Mouse (Mus musculus): ENCODE results near the gene Ifrd2. TPM values are rescaled to one million over a fixed set of nuclear protein-coding genes. Genes with fewer than 3 reads are reported as not detected.

Ifrd2 gene
- polyA plus RNA-seq, 1 experiment from 2014 or later = 45.9 TPM

- Histone ChIP-seq H3K4me1 (peaks cover 20% of the 10 kb centered on the region), H3K36me3 (peaks cover 74% of the 10 kb centered on the region), H3K9ac (no peak overlapping the region), H3K9me3 (no peaks in the 10 kb centered on the region), H3K4me2 (no peak overlapping the region), H3K27me3 (no peaks in the 10 kb centered on the region), H3K4me3 (no peak overlapping the region), H3K27ac (peak overlapping the region; percentile 61)
- 0 out of 2 replicates have a peak, but pooled peaks have one; percentile 12 for ATAC-seq (ENCODE audit: insufficient number of reproducible peaks, low FRiP score, low TSS enrichment, low read depth)
- WGBS = 49% methylated on average over 13 of the region's 13 CpGs
Observed at GRCm38 (mm10) chr9:107618778-107619545, 31.5 kb downstream of the Ifrd2 start.

GRCm38 (mm10) chr9:107619546-107619879 is 32.1 kb downstream of the Ifrd2 start:
- 75% methylated on average over 13 of the region's 13 CpGs for WGBS
- Histone ChIP-seq H3K4me2 (no peak overlapping the region), H3K4me1 (peaks cover 23% of the 10 kb centered on the region), H3K9me3 (no peaks in the 10 kb centered on the region), H3K27ac (0 out of 2 replicates have a peak overlapping the region, but pooled peaks have one; percentile 61), H3K27me3 (no peaks in the 10 kb centered on the region), H3K9ac (no peak overlapping the region), H3K36me3 (peaks cover 74% of the 10 kb centered on the region), H3K4me3 (no peak overlapping the region)
- ATAC-seq (ENCODE audit: insufficient number of reproducible peaks, low FRiP score, low TSS enrichment, low read depth) = no peak

GRCm38 (mm10) chr9:107620954-107621353 is 33.5 kb downstream of the Ifrd2 start:
- no peaks in the 10 kb centered on the region for H3K27me3 ChIP-seq
- no peak overlapping the region for H3K4me3 ChIP-seq
- H3K36me3 ChIP-seq = peaks cover 73% of the 10 kb centered on the region
- H3K27ac ChIP-seq = no peak overlapping the region
- peaks cover 27% of the 10 kb centered on the region for H3K4me1 ChIP-seq
- H3K9me3 ChIP-seq = no peaks in the 10 kb centered on the region
- H3K4me2 ChIP-seq = no peak overlapping the region
- no peak overlapping the region for H3K9ac ChIP-seq
- no peak for ATAC-seq (ENCODE audit: insufficient number of reproducible peaks, low FRiP score, low TSS enrichment, low read depth)

GRCm38 (mm10) chr9:107624539-107624938 is 37.1 kb downstream of the Ifrd2 start:
- WGBS = 67% methylated on average over 5 of the region's 5 CpGs
- Histone ChIP-seq H3K4me2 (no peak overlapping the region), H3K36me3 (peaks cover 45% of the 10 kb centered on the region), H3K27ac (peak overlapping the region; percentile 89), H3K9ac (no peak overlapping the region), H3K9me3 (no peaks in the 10 kb centered on the region), H3K4me3 (no peak overlapping the region), H3K27me3 (no peaks in the 10 kb centered on the region), H3K4me1 (peaks cover 49% of the 10 kb centered on the region)
- ATAC-seq (ENCODE audit: insufficient number of reproducible peaks, low FRiP score, low TSS enrichment, low read depth) = no peak

GRCm38 (mm10) chr9:107624951-107625350 is 37.5 kb downstream of the Ifrd2 start:
- peaks cover 44% of the 10 kb centered on the region for H3K36me3 ChIP-seq

GRCm38 (mm10) chr9:107625351-107626128 is 38.1 kb downstream of the Ifrd2 start:
- H3K4me2 ChIP-seq = no peak overlapping the region
- H3K9ac ChIP-seq = no peak overlapping the region
- peak overlapping the region; percentile 89 for H3K27ac ChIP-seq
- no peaks in the 10 kb centered on the region for H3K27me3 ChIP-seq
- 90% methylated on average over 12 of the region's 12 CpGs for WGBS
- ATAC-seq (ENCODE audit: insufficient number of reproducible peaks, low FRiP score, low TSS enrichment, low read depth) = no peak
- no peak overlapping the region for H3K4me3 ChIP-seq
- no peaks in the 10 kb centered on the region for H3K9me3 ChIP-seq
- peaks cover 59% of the 10 kb centered on the region for H3K4me1 ChIP-seq
- peaks cover 39% of the 10 kb centered on the region for H3K36me3 ChIP-seq

More at GRCm38 (mm10) chr9:107624951-107625350, 37.5 kb downstream of the Ifrd2 start:
- no peak overlapping the region for H3K4me3 ChIP-seq
- peaks cover 53% of the 10 kb centered on the region for H3K4me1 ChIP-seq
- H3K27ac ChIP-seq = peak overlapping the region; percentile 89
- H3K27me3 ChIP-seq = no peaks in the 10 kb centered on the region
- H3K9ac ChIP-seq = no peak overlapping the region
- H3K4me2 ChIP-seq = no peak overlapping the region
- ATAC-seq (ENCODE audit: insufficient number of reproducible peaks, low FRiP score, low TSS enrichment, low read depth) = no peak
- WGBS = 90% methylated on average over 3 of the region's 3 CpGs
- no peaks in the 10 kb centered on the region for H3K9me3 ChIP-seq

- Histone ChIP-seq H3K9me3 (no peaks in the 10 kb centered on the region), H3K4me2 (peak overlapping the region; percentile 37), H3K9ac (0 out of 2 replicates have a peak overlapping the region, but pooled peaks have one; percentile 23), H3K36me3 (peaks cover 37% of the 10 kb centered on the region), H3K4me1 (peaks cover 66% of the 10 kb centered on the region), H3K27me3 (no peaks in the 10 kb centered on the region), H3K4me3 (no peak overlapping the region), H3K27ac (peak overlapping the region; percentile 89)
- ATAC-seq (ENCODE audit: insufficient number of reproducible peaks, low FRiP score, low TSS enrichment, low read depth) = peak; percentile 27; the same call in 1 of the 2 replicates
- WGBS = 42% methylated on average over 15 of the region's 15 CpGs
Observed at GRCm38 (mm10) chr9:107626158-107626843, 38.9 kb downstream of the Ifrd2 start.

- WGBS = 8% methylated on average over 2 of the region's 2 CpGs
- no peaks in the 10 kb centered on the region for H3K9me3 ChIP-seq
- H3K9ac ChIP-seq = no peak overlapping the region
- ATAC-seq (ENCODE audit: insufficient number of reproducible peaks, low FRiP score, low TSS enrichment, low read depth) = peak; percentile 49
- H3K4me1 ChIP-seq = peaks cover 72% of the 10 kb centered on the region
- peak overlapping the region; percentile 37 for H3K4me2 ChIP-seq
- no peak overlapping the region for H3K4me3 ChIP-seq
- H3K27me3 ChIP-seq = no peaks in the 10 kb centered on the region
- peak overlapping the region; percentile 89 for H3K27ac ChIP-seq
- H3K36me3 ChIP-seq = peaks cover 37% of the 10 kb centered on the region
Observed at GRCm38 (mm10) chr9:107626844-107627277, 39.4 kb downstream of the Ifrd2 start.

- Histone ChIP-seq H3K9ac (0 out of 2 replicates have a peak overlapping the region, but pooled peaks have one; percentile 0), H3K9me3 (no peaks in the 10 kb centered on the region), H3K4me1 (peaks cover 79% of the 10 kb centered on the region), H3K36me3 (peaks cover 33% of the 10 kb centered on the region), H3K4me3 (no peak overlapping the region), H3K27me3 (no peaks in the 10 kb centered on the region), H3K27ac (peak overlapping the region; percentile 89), H3K4me2 (peak overlapping the region; percentile 37; the same call in 1 of the 2 replicates)
- ATAC-seq (ENCODE audit: insufficient number of reproducible peaks, low FRiP score, low TSS enrichment, low read depth) = no peak
- WGBS = 43% methylated on average over 20 of the region's 20 CpGs
Observed at GRCm38 (mm10) chr9:107627387-107628255, 40.2 kb downstream of the Ifrd2 start.

- Histone ChIP-seq H3K36me3 (peaks cover 28% of the 10 kb centered on the region), H3K27ac (peak overlapping the region; percentile 89), H3K4me3 (no peak overlapping the region), H3K27me3 (no peaks in the 10 kb centered on the region), H3K9ac (0 out of 2 replicates have a peak overlapping the region, but pooled peaks have one; percentile 10), H3K4me1 (peaks cover 85% of the 10 kb centered on the region), H3K4me2 (0 out of 2 replicates have a peak overlapping the region, but pooled peaks have one; percentile 10), H3K9me3 (no peaks in the 10 kb centered on the region)
- ATAC-seq (ENCODE audit: insufficient number of reproducible peaks, low FRiP score, low TSS enrichment, low read depth) = no peak
- 49% methylated on average over 14 of the region's 15 CpGs for WGBS
Observed at GRCm38 (mm10) chr9:107628721-107629410, 41.4 kb downstream of the Ifrd2 start.
